Mouse (Mus musculus) liver, postnatal 0 days (tissue): ENCODE measurements at regions not wholly inside any gene's neighbourhood (a gene's known extent, or its start where the extent isn't known, plus 50 kb on each side); places are given as distances from the start of the nearest gene placed in this dataset.

Source experiments
- ATAC-seq: fragments of 200-750 bp; cut with Nextera tagmentation; 2 replicates; pipeline ENCODE4 v1.8.0; 2017; ENCODE audit warnings: mild to moderate bottlenecking, moderate library complexity
- DNase-seq: peaks from one replicate; pipeline ENCODE4 v3.0.0-alpha.2; 2016
- H3K27ac ChIP-seq: fragments of 300-500 bp; sonication (generic); 2 replicates; pipeline ENCODE4 v1.5.1; 2014; ENCODE audit warnings: antibody characterized with exemption, moderate library complexity, mild to moderate bottlenecking, low read depth
- H3K27me3 ChIP-seq: fragments of 300-500 bp; sonication (generic); 2 replicates; pipeline ENCODE4 v1.6.1; 2014; ENCODE audit warnings: low read length, control low read depth, mixed read lengths; ENCODE audit not compliant: insufficient read depth
- H3K36me3 ChIP-seq: fragments of 300-500 bp; sonication (generic); replicated peaks from 2 replicates; pipeline ENCODE4 v1.6.1; 2014; ENCODE audit warnings: mild to moderate bottlenecking, control low read depth, low read length, moderate library complexity, mixed read lengths; ENCODE audit not compliant: insufficient read depth
- H3K4me1 ChIP-seq: fragments of 300-500 bp; sonication (generic); 2 replicates; pipeline ENCODE4 v1.6.1; 2014; ENCODE audit warnings: antibody characterized with exemption, mild to moderate bottlenecking, control low read depth; ENCODE audit not compliant: insufficient read depth
- H3K4me2 ChIP-seq: fragments of 300-500 bp; sonication (generic); 2 replicates; pipeline ENCODE4 v1.6.1; 2014; ENCODE audit warnings: low read depth, mild to moderate bottlenecking, low read length, moderate library complexity, mixed read lengths
- H3K4me3 ChIP-seq: fragments of 300-500 bp; sonication (generic); 2 replicates; pipeline ENCODE4 v1.5.1; 2014; ENCODE audit warnings: low read depth, low read length
- H3K9ac ChIP-seq: fragments of 300-500 bp; sonication (generic); replicated peaks from 2 replicates; pipeline ENCODE4 v1.6.1; 2014; ENCODE audit warnings: mild to moderate bottlenecking, moderate library complexity
- H3K9me3 ChIP-seq: fragments of 300-500 bp; sonication (generic); 2 replicates; pipeline ENCODE4 v1.6.1; 2016; ENCODE audit warnings: mild to moderate bottlenecking, control low read depth, low read length, mixed read lengths
- CTCF ChIP-seq: sonication (generic); IDR thresholded peaks from 2 replicates; pipeline ENCODE4 v1.5.1; 2016; ENCODE audit warnings: antibody characterized with exemption, low read depth
- EP300 ChIP-seq: IDR thresholded peaks from 2 replicates; pipeline ENCODE4 v1.6.1; 2016; ENCODE audit warnings: antibody characterized with exemption, low read depth, mild to moderate bottlenecking
- WGBS: fragments of 180-500 bp; shearing (Covaris S2); extraction: QIAGEN DNeasy Blood & Tissue Kit; methylation state at CpG from one replicate; pipeline ENCODE4 v1.1.7; 2014; ENCODE audit not compliant: insufficient replicate concordance; 5-methylcytosine and 5-hydroxymethylcytosine counted together

DNA sequence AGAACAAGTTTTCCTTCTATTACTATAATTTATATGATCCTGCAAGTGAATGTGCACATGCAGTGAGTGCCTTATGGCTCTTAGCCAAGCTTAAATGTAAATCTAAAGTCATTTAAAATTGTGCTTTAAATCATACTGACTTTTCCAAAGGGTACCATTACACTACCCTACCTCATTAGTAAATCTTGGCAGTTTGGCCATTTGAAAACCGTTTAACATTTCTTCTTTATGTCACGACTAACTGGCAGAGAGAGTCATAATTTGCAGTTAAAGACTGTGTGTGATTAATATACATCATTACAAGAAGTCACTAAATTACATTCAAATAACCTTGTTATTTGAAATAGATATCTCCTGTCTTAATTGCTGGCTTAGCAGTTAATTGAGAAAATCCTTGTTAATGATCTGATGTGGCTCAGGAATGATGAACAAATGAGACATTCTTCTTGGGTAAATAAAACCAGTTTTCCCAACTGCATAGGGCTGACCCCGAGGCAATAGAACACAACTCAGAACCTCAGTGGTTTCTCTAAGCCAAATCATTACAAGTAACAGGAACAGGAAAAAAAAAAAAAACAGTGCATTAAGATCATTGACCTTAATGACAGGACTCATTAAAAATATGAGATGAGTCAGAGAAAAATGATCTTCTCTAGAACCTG, 173.1 kb upstream of the Zfp804b start:
- 56% methylated on average over 3 of the region's 3 CpGs for WGBS
- DNase-seq (no peak), ATAC-seq (no peak)
- Histone ChIP-seq H3K27ac (no peak overlapping the region), H3K36me3 (no peaks in the 10 kb centered on the region), H3K4me2 (no peak overlapping the region), H3K27me3 (no peaks in the 10 kb centered on the region), H3K9ac (no peak overlapping the region), H3K4me3 (no peak overlapping the region), H3K9me3 (no peaks in the 10 kb centered on the region), H3K4me1 (no peaks in the 10 kb centered on the region)
- TF ChIP-seq CTCF: no peak
- no peak for TF ChIP-seq EP300

DNA sequence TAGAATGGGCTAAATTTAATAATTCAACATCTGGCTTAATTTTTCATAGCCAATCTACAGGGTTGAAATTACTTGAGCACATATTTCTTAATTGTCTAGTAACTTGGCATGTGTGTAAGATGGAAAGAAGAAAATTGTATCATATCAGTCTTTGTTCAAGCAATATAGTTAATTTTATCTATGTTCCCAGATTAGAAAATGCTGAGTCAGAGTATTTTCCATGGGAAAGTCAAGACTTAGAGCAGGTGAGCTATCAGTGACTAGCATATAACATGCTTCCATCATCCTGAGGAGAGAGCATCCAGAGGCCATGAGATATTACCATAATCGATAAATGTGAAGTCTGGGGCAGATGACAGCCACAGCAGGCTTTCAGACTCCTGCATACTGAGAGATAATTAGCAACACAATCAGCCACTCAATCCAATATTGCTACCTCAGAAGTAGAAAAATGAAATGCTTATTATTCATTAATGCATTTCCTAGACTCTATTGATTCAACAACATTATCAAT, 188.2 kb upstream of the Zfp804b start:
- Histone ChIP-seq H3K27me3 (no peaks in the 10 kb centered on the region), H3K4me3 (no peak overlapping the region), H3K4me1 (no peaks in the 10 kb centered on the region), H3K9ac (no peak overlapping the region), H3K9me3 (no peaks in the 10 kb centered on the region), H3K27ac (no peak overlapping the region), H3K36me3 (no peaks in the 10 kb centered on the region), H3K4me2 (no peak overlapping the region)
- ATAC-seq (no peak), DNase-seq (no peak)
- no peak for TF ChIP-seq CTCF
- TF ChIP-seq EP300: no peak
- 64% methylated on average over 1 of the region's 1 CpGs for WGBS

DNA sequence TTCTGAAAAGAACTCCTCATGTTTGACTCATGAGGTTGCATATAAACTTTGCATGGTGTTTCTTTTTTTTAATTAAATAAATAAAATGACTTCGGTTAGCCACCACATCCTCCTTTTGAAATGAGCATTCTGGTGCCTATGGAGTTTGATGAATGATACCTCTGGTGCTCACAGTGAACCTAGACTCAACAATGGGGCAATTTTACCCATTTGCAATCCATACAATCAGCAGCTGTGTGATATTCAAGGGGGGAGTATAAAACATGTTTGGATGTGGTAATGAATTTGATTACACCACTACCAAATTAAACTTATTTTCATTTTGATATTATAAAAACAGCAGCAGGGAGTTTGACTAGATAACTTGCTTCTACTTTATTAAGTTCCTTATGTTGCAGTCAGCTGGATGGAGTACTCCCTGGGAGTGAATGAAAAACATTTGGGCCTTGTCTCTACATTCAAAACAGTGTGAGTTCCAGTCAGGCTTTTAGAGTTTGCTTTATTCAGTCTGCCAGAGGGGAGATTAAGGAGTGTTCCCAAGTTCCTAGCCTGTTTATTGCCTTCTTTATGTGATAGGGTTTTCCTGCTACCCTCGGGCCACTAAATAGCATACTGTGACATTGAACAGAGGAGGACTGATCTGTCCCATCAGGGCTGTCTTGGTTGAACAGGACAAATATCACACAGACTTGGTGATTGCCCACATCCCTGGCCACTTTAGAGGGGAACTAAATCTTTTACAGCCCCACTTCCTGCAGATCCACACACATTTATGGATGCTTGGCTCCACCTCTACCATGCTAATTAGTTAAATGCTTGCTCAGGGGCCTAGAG, 195.5 kb upstream of the Zfp804b start:
- no peak overlapping the region for H3K4me2 ChIP-seq
- H3K9ac ChIP-seq: no peak overlapping the region
- TF ChIP-seq CTCF: no peak
- H3K4me3 ChIP-seq: no peak overlapping the region
- WGBS: 52% methylated on average over 2 of the region's 2 CpGs
- H3K4me1 ChIP-seq: no peaks in the 10 kb centered on the region
- H3K9me3 ChIP-seq: no peaks in the 10 kb centered on the region
- no peaks in the 10 kb centered on the region for H3K27me3 ChIP-seq
- DNase-seq (no peak), ATAC-seq (no peak)
- no peak overlapping the region for H3K27ac ChIP-seq
- H3K36me3 ChIP-seq: no peaks in the 10 kb centered on the region

DNA sequence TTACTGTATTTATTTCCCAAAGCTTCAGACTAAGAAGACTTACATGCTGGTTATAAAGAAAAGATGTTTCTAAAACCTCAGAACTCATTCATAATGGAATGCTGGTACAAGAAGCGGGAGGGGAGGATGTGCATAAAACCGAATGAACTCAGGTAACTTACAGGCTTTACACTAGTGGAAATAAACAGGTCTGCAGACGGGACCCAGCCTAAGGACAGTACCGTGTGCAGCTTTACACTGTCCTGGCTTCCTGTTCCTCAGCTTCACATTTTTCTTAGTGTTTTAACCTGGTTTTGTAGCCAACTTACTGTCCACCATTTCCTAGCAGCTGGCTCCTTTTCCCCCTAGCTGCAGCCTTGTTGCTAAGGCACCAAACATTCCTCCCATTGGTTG, 196.1 kb upstream of the Zfp804b start:
- H3K4me3 ChIP-seq: no peak overlapping the region
- H3K27ac ChIP-seq: no peak overlapping the region
- WGBS: 60% methylated on average over 4 of the region's 4 CpGs
- ATAC-seq (no peak), DNase-seq (no peak)
- no peaks in the 10 kb centered on the region for H3K4me1 ChIP-seq
- no peaks in the 10 kb centered on the region for H3K27me3 ChIP-seq
- H3K9me3 ChIP-seq: no peaks in the 10 kb centered on the region
- H3K4me2 ChIP-seq: no peak overlapping the region
- no peak overlapping the region for H3K9ac ChIP-seq
- no peak for TF ChIP-seq EP300
- TF ChIP-seq CTCF: no peak
- H3K36me3 ChIP-seq: no peaks in the 10 kb centered on the region

DNA sequence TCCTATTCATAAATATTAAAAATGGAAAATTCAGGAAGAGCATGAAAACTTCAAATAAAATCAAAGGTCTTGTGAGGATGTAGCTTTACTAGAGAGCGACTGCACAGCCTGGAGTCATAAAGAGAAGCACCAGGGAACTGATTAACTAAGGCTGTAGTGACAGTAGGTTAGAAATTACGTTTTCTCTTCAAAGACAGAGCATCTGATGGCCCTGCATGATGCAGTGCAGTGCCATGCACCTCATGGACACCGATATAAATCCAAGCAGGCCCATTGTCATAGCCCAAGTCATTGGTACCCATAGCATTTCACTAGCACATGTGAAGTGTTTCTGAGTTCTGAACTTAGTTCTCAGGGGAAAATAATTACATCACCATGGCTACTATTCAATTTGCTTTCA, 199.3 kb upstream of the Zfp804b start:
- ATAC-seq: no peak

DNA sequence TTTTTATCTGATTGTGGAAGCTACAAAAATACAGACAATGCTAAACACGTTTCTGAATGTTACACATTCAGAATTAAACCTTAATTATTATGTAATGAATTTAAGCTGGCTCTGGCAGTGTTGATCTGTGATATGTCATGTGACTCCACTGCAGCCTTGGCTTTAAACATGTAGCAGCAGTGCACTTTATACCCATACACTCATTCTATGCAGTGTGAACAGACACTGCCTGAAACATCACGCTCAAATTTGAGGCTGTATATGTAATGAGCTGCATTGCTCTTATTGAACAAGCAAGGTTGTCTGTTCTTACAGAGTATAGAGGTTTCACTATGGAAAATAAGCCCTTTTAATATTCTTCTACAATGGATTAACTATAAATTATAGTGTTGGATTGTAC, 235.9 kb upstream of the Zfp804b start:
- WGBS: 48% methylated on average over 2 of the region's 2 CpGs
- Histone ChIP-seq H3K9ac (no peak overlapping the region), H3K9me3 (no peaks in the 10 kb centered on the region), H3K4me1 (no peaks in the 10 kb centered on the region), H3K36me3 (no peaks in the 10 kb centered on the region), H3K4me2 (no peak overlapping the region), H3K4me3 (no peak overlapping the region), H3K27me3 (no peaks in the 10 kb centered on the region), H3K27ac (no peak overlapping the region)
- no peak for ATAC-seq
- no peak for DNase-seq
- TF ChIP-seq EP300 (no peak), CTCF (no peak)

More for the DNA sequence above, 199.3 kb upstream of the Zfp804b start:
- Histone ChIP-seq H3K4me2 (no peak overlapping the region), H3K27me3 (no peaks in the 10 kb centered on the region), H3K4me1 (no peaks in the 10 kb centered on the region), H3K9ac (no peak overlapping the region), H3K9me3 (no peaks in the 10 kb centered on the region), H3K36me3 (no peaks in the 10 kb centered on the region), H3K4me3 (no peak overlapping the region), H3K27ac (no peak overlapping the region)
- TF ChIP-seq CTCF (no peak), EP300 (no peak)
- WGBS: 49% methylated on average over 3 of the region's 3 CpGs
- DNase-seq: no peak
